Mouse (Mus musculus): ENCODE measurements around the gene Cgn.

GRCm38 (mm10) chr3:94775886-94776285 lies 10.4 kb downstream of the Cgn start:
- no peak for TF ChIP-seq CTCF (conservative IDR thresholded peaks at IDR 0.05; ENCODE audit: low read length)
- no peak for TF ChIP-seq NANOG (IDR thresholded peaks at IDR 0.05; ENCODE audit: borderline replicate concordance, low read length)
- no peak for TF ChIP-seq POU5F1 (IDR thresholded peaks at IDR 0.05; ENCODE audit: borderline replicate concordance, low read length)
